Mouse (Mus musculus): ENCODE measurements around the gene Rgs6. TPM values are rescaled to one million over a fixed set of nuclear protein-coding genes. Genes with fewer than 3 reads are reported as not detected.

Rgs6 gene
- total and polyA plus RNA-seq, 3 experiments: not detected

- H3K9ac ChIP-seq (ENCODE audit: insufficient read depth, low read depth): no peak overlapping the region
- H3K4me3 ChIP-seq (replicated peaks in 1 of 3; ENCODE audit: low read depth in 2 of 3, low read length in 2 of 3, poor library complexity in 1 of 3): no peak overlapping the region
- H3K4me2 ChIP-seq (ENCODE audit: insufficient read depth, low read depth, poor library complexity, severe bottlenecking): no peak overlapping the region
- H3K9me3 ChIP-seq (replicated peaks; ENCODE audit: low read length): no peaks in the 10 kb centered on the region
- no peaks in the 10 kb centered on the region for H3K79me2 ChIP-seq (replicated peaks; ENCODE audit: control insufficient read depth, extremely low read depth, insufficient read depth, poor library complexity, severe bottlenecking)
- no peaks in the 10 kb centered on the region for H3K27me3 ChIP-seq (replicated peaks)
- no peak for TF ChIP-seq NRF1 (IDR thresholded peaks at IDR 0.05; ENCODE audit: low read depth, low read length)
- TF ChIP-seq MAFK (IDR thresholded peaks at IDR 0.05; ENCODE audit: insufficient replicate concordance, low read length): no peak
- TF ChIP-seq USF1 (IDR thresholded peaks at IDR 0.05; ENCODE audit: low read depth, low read length): no peak
- TF ChIP-seq RAD21 (IDR thresholded peaks at IDR 0.05; ENCODE audit: low read depth, low read length): no peak
- no peak for TF ChIP-seq USF2 (conservative IDR thresholded peaks at IDR 0.05; ENCODE audit: low read depth, low read length)
- no peak for TF ChIP-seq MAZ (IDR thresholded peaks at IDR 0.05; ENCODE audit: low read depth, low read length)
- TF ChIP-seq MEF2A (IDR thresholded peaks at IDR 0.05; ENCODE audit: borderline replicate concordance, low read depth, low read length): no peak
- TF ChIP-seq TBP (conservative IDR thresholded peaks at IDR 0.05; ENCODE audit: low read depth, low read length): no peak
- no peak for TF ChIP-seq E2F4 (IDR thresholded peaks at IDR 0.05; ENCODE audit: insufficient replicate concordance, low read depth, low read length)
- no peak for TF ChIP-seq ZKSCAN1 (IDR thresholded peaks at IDR 0.05; ENCODE audit: borderline replicate concordance, low read depth, low read length)
- TF ChIP-seq JUN (IDR thresholded peaks at IDR 0.05; ENCODE audit: insufficient read depth, low read depth, low read length): no peak
- TF ChIP-seq BHLHE40 (IDR thresholded peaks at IDR 0.05; ENCODE audit: low read depth, low read length): no peak
- no peak for TF ChIP-seq MYC (IDR thresholded peaks at IDR 0.05; ENCODE audit: low read depth, low read length)
- TF ChIP-seq ELF1 (IDR thresholded peaks at IDR 0.05; ENCODE audit: low read depth, low read length): no peak
- TF ChIP-seq RCOR1 (conservative IDR thresholded peaks at IDR 0.05; ENCODE audit: low read depth, low read length): no peak
- no peak for TF ChIP-seq POLR2A (IDR thresholded peaks at IDR 0.05; ENCODE audit: low read depth, low read length)
- no peak for TF ChIP-seq NELFE (IDR thresholded peaks at IDR 0.05; ENCODE audit: low read depth, low read length)
- TF ChIP-seq PAX5 (IDR thresholded peaks at IDR 0.05; ENCODE audit: low read length): no peak
- no peak for TF ChIP-seq CHD1 (IDR thresholded peaks at IDR 0.05; ENCODE audit: low read depth, low read length)
- TF ChIP-seq HCFC1 (IDR thresholded peaks at IDR 0.05; ENCODE audit: low read depth, low read length): no peak
- H3K36me3 ChIP-seq (replicated peaks in 1 of 2; ENCODE audit: control insufficient read depth in 1 of 2, insufficient read depth in 1 of 2, low read length in 1 of 2): no peaks in the 10 kb centered on the region
- no peak for DNase-seq (ENCODE audit: extremely low read depth)
- in situ Hi-C loops (cut with MboI; ENCODE audit: low pct_ligation_motif_present, low pct_unique_long_range_greater_than_20kb, low sequenced_read_pairs): no loop called here
- H3K27ac ChIP-seq (ENCODE audit: insufficient read depth, low read depth): no peak overlapping the region
- dilution Hi-C loops (cut with MboI; ENCODE audit: extremely low pct_ligation_motif_present, extremely low pct_unique_long_range_greater_than_20kb, low sequenced_read_pairs): no loop called here
- no peaks in the 10 kb centered on the region for H3K4me1 ChIP-seq (ENCODE audit: control insufficient read depth in 1 of 2, insufficient read depth in 2 of 2)
These were observed 416.1 kb downstream of the Rgs6 start for GRCm38 (mm10) chr12:83004014-83004682.

DNA sequence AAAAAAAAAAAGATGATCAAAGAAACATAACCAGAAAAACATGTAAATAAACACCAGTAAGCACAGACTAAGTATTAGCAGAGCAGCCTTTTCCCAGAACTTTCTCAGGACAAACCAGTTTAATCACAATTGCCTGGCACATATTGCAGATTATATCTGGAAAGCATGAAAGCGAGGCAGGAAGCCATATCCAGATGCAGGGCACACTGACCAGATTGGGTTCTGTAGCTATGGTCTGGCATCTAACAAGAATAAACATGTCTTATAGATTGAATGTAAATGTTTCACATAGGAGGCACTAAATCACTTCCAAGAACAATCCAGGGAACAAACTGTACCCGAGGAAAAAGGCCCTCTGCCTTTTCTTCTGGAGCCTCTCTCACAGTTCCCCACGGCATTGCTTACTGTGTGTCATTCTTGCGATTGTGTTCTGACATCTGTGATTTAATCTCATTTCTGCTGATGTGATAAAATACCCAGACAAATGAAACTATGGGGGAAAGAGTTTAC is 423.0 kb downstream of the Rgs6 start:
- Histone ChIP-seq H3K4me1 (ENCODE audit: control insufficient read depth in 1 of 2, insufficient read depth in 2 of 2) (no peaks in the 10 kb centered on the region; a peak in 1 of 4 replicates), H3K27ac (ENCODE audit: insufficient read depth, low read depth) (no peak overlapping the region), H3K79me2 (replicated peaks; ENCODE audit: control insufficient read depth, extremely low read depth, insufficient read depth, poor library complexity, severe bottlenecking) (no peaks in the 10 kb centered on the region), H3K27me3 (replicated peaks) (no peaks in the 10 kb centered on the region), H3K9me3 (replicated peaks; ENCODE audit: low read length) (no peaks in the 10 kb centered on the region), H3K4me3 (replicated peaks in 1 of 3; ENCODE audit: low read depth in 2 of 3, low read length in 2 of 3, poor library complexity in 1 of 3) (no peak overlapping the region), H3K9ac (ENCODE audit: insufficient read depth, low read depth) (no peak overlapping the region), H3K36me3 (replicated peaks in 1 of 2; ENCODE audit: control insufficient read depth in 1 of 2, insufficient read depth in 1 of 2, low read length in 1 of 2) (no peaks in the 10 kb centered on the region), H3K4me2 (ENCODE audit: insufficient read depth, low read depth, poor library complexity, severe bottlenecking) (no peak overlapping the region)
- DNase-seq (ENCODE audit: extremely low read depth): no peak
- dilution Hi-C loops (cut with MboI; ENCODE audit: extremely low pct_ligation_motif_present, extremely low pct_unique_long_range_greater_than_20kb, low sequenced_read_pairs): no loop called here
- TF ChIP-seq POLR2A (IDR thresholded peaks at IDR 0.05; ENCODE audit: low read depth, low read length) (no peak), ZMIZ1 (IDR thresholded peaks at IDR 0.05; ENCODE audit: low read depth, low read length) (no peak), ZKSCAN1 (IDR thresholded peaks at IDR 0.05; ENCODE audit: borderline replicate concordance, low read depth, low read length) (no peak), GABPA (IDR thresholded peaks at IDR 0.05; ENCODE audit: insufficient replicate concordance, low read depth, low read length) (no peak), CTCF (conservative IDR thresholded peaks at IDR 0.05 in 1 of 2, IDR thresholded peaks at IDR 0.05 in 1 of 2; ENCODE audit: low read depth in 2 of 2, low read length in 2 of 2) (no peak), MAZ (IDR thresholded peaks at IDR 0.05; ENCODE audit: low read depth, low read length) (no peak), ELF1 (IDR thresholded peaks at IDR 0.05; ENCODE audit: low read depth, low read length) (no peak), SIN3A (IDR thresholded peaks at IDR 0.05; ENCODE audit: low read length) (no peak), CHD2 (IDR thresholded peaks at IDR 0.05; ENCODE audit: low read length) (no peak), SMC3 (IDR thresholded peaks at IDR 0.05; ENCODE audit: low read depth, low read length) (no peak), TBP (conservative IDR thresholded peaks at IDR 0.05; ENCODE audit: low read depth, low read length) (no peak), RAD21 (IDR thresholded peaks at IDR 0.05; ENCODE audit: low read depth, low read length) (no peak), PAX5 (IDR thresholded peaks at IDR 0.05; ENCODE audit: low read length) (no peak), MYC (IDR thresholded peaks at IDR 0.05; ENCODE audit: low read depth, low read length) (no peak), MEF2A (IDR thresholded peaks at IDR 0.05; ENCODE audit: borderline replicate concordance, low read depth, low read length) (no peak), MXI1 (IDR thresholded peaks at IDR 0.05; ENCODE audit: low read depth, low read length) (no peak), RCOR1 (conservative IDR thresholded peaks at IDR 0.05; ENCODE audit: low read depth, low read length) (no peak)
- in situ Hi-C loops (cut with MboI; ENCODE audit: low pct_ligation_motif_present, low pct_unique_long_range_greater_than_20kb, low sequenced_read_pairs): no loop called here
